Mouse (Mus musculus) hindbrain, embryonic 11.5 days (tissue): ENCODE data around the gene Schip1. TPM values are rescaled to one million over a fixed set of nuclear protein-coding genes. Genes with fewer than 3 reads are reported as not detected.
A peak's percentile ranks its signal among the peaks of the same experiment; 100 is the strongest.

Experiments
- ATAC-seq: fragments of 200-750 bp; cut with Nextera tagmentation; 2 replicates; pipeline ENCODE4 v1.8.0; 2017; ENCODE audit warnings: mild to moderate bottlenecking, moderate TSS enrichment, moderate library complexity; ENCODE audit not compliant: low FRiP score
- DNase-seq: peaks from one replicate; pipeline ENCODE4 v3.0.0-alpha.2; 2015; ENCODE audit warnings: low spot score
- H3K27ac ChIP-seq: fragments of 300-500 bp; sonication (generic); 2 replicates; pipeline ENCODE4 v1.5.1; 2014; ENCODE audit warnings: mild to moderate bottlenecking, low read depth, low read length
- H3K27me3 ChIP-seq: fragments of 300-500 bp; sonication (generic); 2 replicates; pipeline ENCODE4 v1.6.1; 2014; ENCODE audit warnings: mild to moderate bottlenecking, low read length, moderate library complexity, mixed read lengths; ENCODE audit not compliant: control insufficient read depth, insufficient read depth
- H3K36me3 ChIP-seq: fragments of 300-500 bp; sonication (generic); 2 replicates; pipeline ENCODE4 v1.6.1; 2014; ENCODE audit warnings: mild to moderate bottlenecking, low read length, moderate library complexity, mixed read lengths; ENCODE audit not compliant: control insufficient read depth, insufficient read depth
- H3K4me1 ChIP-seq: fragments of 300-500 bp; sonication (generic); replicated peaks from 2 replicates; pipeline ENCODE4 v1.6.1; 2014; ENCODE audit warnings: low read length, mixed read lengths; ENCODE audit not compliant: control insufficient read depth, insufficient read depth
- H3K4me2 ChIP-seq: fragments of 300-500 bp; sonication (generic); replicated peaks from 2 replicates; pipeline ENCODE4 v1.6.1; 2014; ENCODE audit warnings: mild to moderate bottlenecking, low read depth, low read length
- H3K4me3 ChIP-seq: fragments of 300-500 bp; sonication (generic); 2 replicates; pipeline ENCODE4 v1.5.1; 2014; ENCODE audit warnings: low read depth, low read length
- H3K9ac ChIP-seq: fragments of 300-500 bp; sonication (generic); 2 replicates; pipeline ENCODE4 v1.6.1; 2014; ENCODE audit warnings: low read depth, low read length
- H3K9me3 ChIP-seq: fragments of 300-500 bp; sonication (generic); 2 replicates; pipeline ENCODE4 v1.6.1; 2016; ENCODE audit warnings: low read length; ENCODE audit not compliant: control insufficient read depth
- WGBS: fragments of 180-500 bp; shearing (Covaris S2); extraction: QIAGEN DNeasy Blood & Tissue Kit; methylation state at CpG from one replicate; pipeline ENCODE4 v1.1.7; 2014; 5-methylcytosine and 5-hydroxymethylcytosine counted together
- polyA plus RNA-seq: library from polyadenylated mRNA; unstranded; fragments of >200 nt; fragmentation: Nextera tagmentation; extraction: Ambion mirVana; gene quantifications from 2 replicates; pipeline ENCODE4 v1.2.1, GENCODE M21; 2014

Gene Schip1
- polyA plus RNA-seq, 1 experiment from 2014 or later: 115 TPM

DNA sequence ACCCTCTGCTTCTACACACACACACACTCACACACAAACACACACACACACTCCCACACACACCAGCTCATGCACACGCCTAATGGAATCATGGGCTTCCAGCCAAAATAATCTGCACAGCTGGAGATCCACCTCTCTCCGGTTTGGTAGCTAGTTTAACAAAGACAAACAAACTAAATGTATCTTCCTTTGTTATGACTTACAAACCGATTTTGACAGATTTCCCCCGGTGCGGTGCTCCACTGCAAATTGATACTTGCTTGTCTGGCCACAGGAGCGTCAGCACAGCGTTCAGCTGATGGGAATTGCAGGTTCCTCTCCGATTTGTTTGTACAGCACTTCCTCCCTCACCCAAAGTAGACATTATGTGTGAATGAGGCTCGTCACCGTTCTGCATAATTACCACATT is 310.5 kb downstream of the Schip1 start:
- Histone ChIP-seq H3K4me3 (no peak overlapping the region), H3K27ac (no peak overlapping the region), H3K27me3 (no peaks in the 10 kb centered on the region), H3K4me1 (no peaks in the 10 kb centered on the region), H3K9ac (no peak overlapping the region), H3K9me3 (no peaks in the 10 kb centered on the region), H3K36me3 (no peaks in the 10 kb centered on the region), H3K4me2 (no peak overlapping the region)
- no peak for ATAC-seq
- DNase-seq: no peak
- WGBS: 58% methylated on average over 10 of the region's 10 CpGs

DNA sequence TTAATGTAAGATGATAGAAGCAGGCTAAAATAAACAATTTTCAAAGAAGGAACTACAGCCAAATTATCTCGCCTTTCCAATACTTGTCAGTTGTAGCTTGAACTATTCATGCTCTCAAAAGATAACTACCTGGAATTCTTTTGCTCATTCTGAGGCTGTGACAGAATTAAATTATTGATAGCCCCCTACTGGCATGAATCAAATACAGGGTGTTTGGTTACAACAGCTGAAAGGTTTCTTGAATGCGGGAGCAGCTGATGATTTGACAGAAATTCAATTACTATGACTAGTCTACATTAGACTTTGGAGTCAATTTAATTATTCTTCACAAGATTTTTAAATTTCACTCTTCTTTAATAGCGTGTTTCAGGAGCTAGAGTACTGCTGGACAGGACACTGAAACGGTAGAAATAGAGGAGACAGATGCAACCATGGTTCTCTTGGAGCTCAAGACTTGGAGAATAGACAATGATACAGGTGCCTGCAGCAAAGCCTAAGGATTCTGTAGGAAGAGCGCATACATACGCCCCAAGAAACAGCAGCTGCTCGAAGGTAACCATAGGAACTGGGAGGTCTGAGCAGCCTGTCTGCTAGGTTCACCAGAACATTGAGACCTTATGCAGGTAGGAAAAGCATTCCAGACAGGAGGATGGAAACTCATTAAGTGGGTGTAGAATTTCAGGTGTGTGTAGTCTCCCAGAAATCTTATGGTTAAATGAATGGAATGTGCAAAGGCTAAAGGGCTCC is 313.0 kb downstream of the Schip1 start:
- Histone ChIP-seq H3K4me3 (no peak overlapping the region), H3K4me1 (no peaks in the 10 kb centered on the region), H3K36me3 (no peaks in the 10 kb centered on the region), H3K9me3 (no peaks in the 10 kb centered on the region), H3K9ac (no peak overlapping the region), H3K4me2 (no peak overlapping the region), H3K27ac (no peak overlapping the region), H3K27me3 (no peaks in the 10 kb centered on the region)
- 77% methylated on average over 7 of the region's 7 CpGs for WGBS
- DNase-seq (no peak), ATAC-seq (no peak)

DNA sequence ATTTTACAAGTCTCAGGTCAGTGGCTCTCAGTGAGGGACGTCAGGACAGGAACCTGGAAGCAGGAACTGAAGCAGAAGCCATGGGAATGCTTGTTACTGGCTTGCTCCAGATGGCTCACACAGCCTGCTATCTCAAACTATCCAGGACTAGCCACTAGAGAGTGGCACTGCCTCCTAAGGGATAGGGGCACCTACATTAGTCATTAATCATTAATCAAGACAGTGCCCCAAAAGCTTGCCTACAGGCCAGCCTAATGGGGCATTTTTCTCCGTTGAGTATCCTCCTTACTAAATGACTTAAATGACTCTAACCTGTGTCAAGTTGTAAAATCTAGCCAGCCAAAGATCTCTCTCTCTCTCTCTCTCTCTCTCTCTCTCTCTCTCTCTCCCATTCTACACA is 314.2 kb downstream of the Schip1 start:
- no peak overlapping the region for H3K9ac ChIP-seq
- H3K4me1 ChIP-seq: no peaks in the 10 kb centered on the region
- H3K36me3 ChIP-seq: no peaks in the 10 kb centered on the region
- no peak overlapping the region for H3K4me2 ChIP-seq
- H3K27me3 ChIP-seq: no peaks in the 10 kb centered on the region
- H3K4me3 ChIP-seq: no peak overlapping the region
- no peaks in the 10 kb centered on the region for H3K9me3 ChIP-seq
- DNase-seq: no peak
- WGBS: 76% methylated on average over 2 of the region's 2 CpGs
- no peak for ATAC-seq
- H3K27ac ChIP-seq: no peak overlapping the region

DNA sequence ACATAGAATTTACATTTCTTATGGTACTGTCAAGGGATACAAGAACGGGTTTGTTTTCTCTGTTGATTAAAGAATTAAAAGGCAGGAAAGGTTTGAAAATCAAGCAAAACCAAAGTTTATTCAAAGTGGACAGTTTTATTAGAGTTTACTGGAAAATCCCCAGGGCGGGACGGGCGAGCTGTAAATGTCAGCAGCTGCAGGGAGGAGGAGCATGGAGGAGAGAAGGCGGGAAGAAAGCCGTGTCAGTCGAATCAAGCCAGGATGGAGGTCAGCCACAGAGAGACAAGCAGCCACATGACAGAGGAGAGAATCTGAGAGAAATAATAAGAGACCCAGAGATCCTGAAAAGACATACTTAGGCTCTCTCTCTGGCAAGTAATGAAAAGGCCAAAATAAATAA is 314.6 kb downstream of the Schip1 start:
- ATAC-seq (no peak), DNase-seq (no peak)
- Histone ChIP-seq H3K27me3 (no peaks in the 10 kb centered on the region), H3K27ac (no peak overlapping the region), H3K4me3 (no peak overlapping the region), H3K4me2 (no peak overlapping the region), H3K4me1 (no peaks in the 10 kb centered on the region), H3K9ac (no peak overlapping the region), H3K36me3 (no peaks in the 10 kb centered on the region), H3K9me3 (no peaks in the 10 kb centered on the region)
- 57% methylated on average over 7 of the region's 7 CpGs for WGBS

DNA sequence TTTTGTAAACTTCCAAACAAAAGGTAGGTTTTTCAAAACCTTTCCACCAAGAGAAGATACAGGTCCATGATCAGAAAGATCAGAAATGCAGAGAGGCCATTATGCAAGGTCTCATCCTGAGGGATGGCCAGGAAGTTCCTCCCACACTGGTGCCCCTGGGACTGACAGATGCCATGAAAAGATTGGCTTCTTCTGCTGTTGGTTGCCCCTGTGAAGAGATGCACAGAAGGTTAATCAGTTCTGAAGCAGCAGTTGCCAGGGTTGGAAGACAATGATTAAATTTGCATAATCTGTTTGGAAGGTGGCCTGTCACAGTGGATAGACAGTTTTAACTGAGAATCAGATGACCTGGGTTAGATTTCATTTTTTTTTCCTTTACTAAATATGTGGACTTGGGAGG is 319.1 kb downstream of the Schip1 start:
- H3K4me2 ChIP-seq: no peak overlapping the region
- H3K27me3 ChIP-seq: no peaks in the 10 kb centered on the region
- peak; percentile 17 for DNase-seq
- H3K4me1 ChIP-seq: no peaks in the 10 kb centered on the region
- ATAC-seq: peak; percentile 60; the same call in 1 of the 2 replicates
- H3K4me3 ChIP-seq: no peak overlapping the region
- no peaks in the 10 kb centered on the region for H3K36me3 ChIP-seq
- no peak overlapping the region for H3K27ac ChIP-seq
- no peak overlapping the region for H3K9ac ChIP-seq
- H3K9me3 ChIP-seq: no peaks in the 10 kb centered on the region

DNA sequence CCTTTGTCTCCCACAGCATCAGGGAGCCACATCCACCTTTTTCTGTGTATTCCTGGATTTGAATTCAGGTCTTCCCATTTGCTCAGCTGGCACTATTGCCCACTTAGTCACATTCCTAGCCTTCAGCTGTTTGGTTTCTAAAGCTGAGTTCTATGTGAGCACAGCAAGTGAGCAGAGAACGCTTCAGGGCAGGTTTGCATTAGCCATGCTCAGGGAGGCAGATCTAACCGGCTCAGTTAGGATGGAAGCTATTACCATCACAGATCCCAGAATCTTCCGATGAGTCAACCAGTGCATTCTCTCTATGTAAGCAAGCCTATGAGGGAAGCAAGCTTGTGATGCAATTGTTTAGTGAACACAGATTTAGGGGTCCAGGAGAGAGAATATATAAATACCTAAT is 320.9 kb downstream of the Schip1 start:
- Histone ChIP-seq H3K4me1 (no peaks in the 10 kb centered on the region), H3K4me3 (no peak overlapping the region), H3K9me3 (no peaks in the 10 kb centered on the region), H3K36me3 (no peaks in the 10 kb centered on the region), H3K27me3 (no peaks in the 10 kb centered on the region), H3K27ac (no peak overlapping the region), H3K9ac (no peak overlapping the region), H3K4me2 (no peak overlapping the region)
- DNase-seq (no peak), ATAC-seq (no peak)
- 84% methylated on average over 3 of the region's 3 CpGs for WGBS

DNA sequence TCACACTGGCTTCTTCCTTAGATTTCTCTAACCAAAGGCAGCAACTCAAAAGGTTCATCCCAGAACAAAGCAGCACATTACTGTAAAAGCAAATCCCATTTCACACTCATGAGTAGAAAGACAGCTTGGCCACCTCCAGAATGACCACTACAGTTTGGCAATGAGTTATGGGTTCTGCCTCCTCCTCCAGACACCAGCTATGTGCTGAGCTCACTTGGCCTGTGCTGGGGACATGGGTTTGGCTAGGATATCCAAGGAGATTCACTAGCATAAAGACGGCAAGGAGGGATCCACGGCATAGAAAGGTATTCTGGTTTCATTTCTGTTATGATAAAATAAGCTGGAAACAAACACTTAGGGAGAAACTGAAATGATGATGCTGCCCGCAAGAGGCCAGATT is 323.4 kb downstream of the Schip1 start:
- no peaks in the 10 kb centered on the region for H3K27me3 ChIP-seq
- no peaks in the 10 kb centered on the region for H3K36me3 ChIP-seq
- no peak overlapping the region for H3K9ac ChIP-seq
- H3K27ac ChIP-seq: no peak overlapping the region
- DNase-seq (no peak), ATAC-seq (no peak)
- H3K4me1 ChIP-seq: no peaks in the 10 kb centered on the region
- WGBS: 95% methylated on average over 3 of the region's 3 CpGs
- no peak overlapping the region for H3K4me3 ChIP-seq
- H3K9me3 ChIP-seq: no peaks in the 10 kb centered on the region
- H3K4me2 ChIP-seq: no peak overlapping the region

DNA sequence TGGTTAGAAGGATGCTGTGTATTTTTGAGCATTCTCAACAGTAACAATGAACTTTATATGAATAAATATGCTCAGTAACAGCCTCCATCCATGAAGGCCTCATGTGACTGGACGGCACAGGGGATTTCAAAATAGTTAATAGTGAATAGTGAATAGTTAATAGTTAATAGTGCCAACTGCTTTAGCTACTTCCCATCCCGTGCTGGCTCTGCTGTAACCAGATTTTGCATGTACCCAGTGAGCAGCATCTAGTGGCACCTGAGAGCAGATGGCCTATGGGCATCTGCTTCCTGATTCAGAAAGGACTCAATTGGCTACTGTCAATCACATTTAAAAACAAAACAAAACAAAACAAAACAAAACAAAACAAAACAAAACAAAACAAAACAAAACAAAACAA is 329.0 kb downstream of the Schip1 start:
- no peaks in the 10 kb centered on the region for H3K4me1 ChIP-seq
- no peak for ATAC-seq
- no peak overlapping the region for H3K4me2 ChIP-seq
- H3K36me3 ChIP-seq: no peaks in the 10 kb centered on the region
- no peak for DNase-seq
- 80% methylated on average over 2 of the region's 2 CpGs for WGBS
- no peaks in the 10 kb centered on the region for H3K9me3 ChIP-seq
- H3K27ac ChIP-seq: no peak overlapping the region
- H3K4me3 ChIP-seq: no peak overlapping the region
- H3K9ac ChIP-seq: no peak overlapping the region
- no peaks in the 10 kb centered on the region for H3K27me3 ChIP-seq

DNA sequence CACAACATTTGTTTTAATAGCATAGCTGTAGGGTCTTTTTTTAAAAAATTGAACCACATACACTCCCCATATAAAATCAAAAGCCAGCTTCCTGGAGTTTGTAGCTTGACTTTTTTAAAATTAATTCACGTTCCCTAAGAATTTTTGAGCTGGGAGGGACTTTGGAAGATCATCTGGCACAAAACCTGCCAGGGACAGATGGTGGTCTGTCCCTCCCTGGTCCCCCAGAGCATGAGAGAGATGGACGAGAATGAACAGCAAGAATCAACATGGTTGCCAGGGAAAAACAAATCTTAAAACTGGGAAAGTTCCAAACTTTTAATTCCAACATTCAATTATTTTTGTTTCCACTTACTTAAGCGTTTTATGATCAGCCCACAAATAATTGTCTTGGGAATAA is 334.1 kb downstream of the Schip1 start:
- H3K9me3 ChIP-seq: no peaks in the 10 kb centered on the region
- H3K27ac ChIP-seq: no peak overlapping the region
- WGBS: 84% methylated on average over 3 of the region's 3 CpGs
- H3K36me3 ChIP-seq: no peaks in the 10 kb centered on the region
- no peak overlapping the region for H3K4me2 ChIP-seq
- H3K4me1 ChIP-seq: no peaks in the 10 kb centered on the region
- ATAC-seq: no peak
- no peak overlapping the region for H3K4me3 ChIP-seq
- DNase-seq: no peak
- H3K9ac ChIP-seq: no peak overlapping the region
- no peaks in the 10 kb centered on the region for H3K27me3 ChIP-seq
